Mouse (Mus musculus): ENCODE results near the gene Zfp212. TPM values are rescaled to one million over a fixed set of nuclear protein-coding genes. Genes with fewer than 3 reads are reported as not detected.
"Not testable (repeated sequence)": the region's sequence is repeated elsewhere in the genome, so short reads cannot be mapped to it uniquely, and the experiment has no call there.

The Zfp212 gene
- polyA plus RNA-seq, 1 experiment from 2014 or later = 16.2 TPM

- no peaks in the 10 kb centered on the region for H3K27me3 ChIP-seq (ENCODE audit: insufficient read depth, low read length)
- H3K9me3 ChIP-seq (ENCODE audit: low read depth, low read length) = no peaks in the 10 kb centered on the region
- no peak for DNase-seq
- H3K9ac ChIP-seq = no peak overlapping the region
- WGBS = 78% methylated on average over 6 of the region's 6 CpGs
- no peaks in the 10 kb centered on the region for H3K4me1 ChIP-seq (ENCODE audit: insufficient read depth)
- no peak for ATAC-seq (ENCODE audit: insufficient read depth)
- TF ChIP-seq CTCF (IDR thresholded peaks at IDR 0.05; ENCODE audit: low read depth) = no peak
- H3K4me3 ChIP-seq (ENCODE audit: low read depth, low read length) = no peak overlapping the region
- H3K4me2 ChIP-seq = no peak overlapping the region
- no peak overlapping the region for H3K27ac ChIP-seq (ENCODE audit: low read depth)
- peaks cover 51% of the 10 kb centered on the region for H3K36me3 ChIP-seq (ENCODE audit: insufficient read depth)
Measured at GRCm38 (mm10) chr6:47960685-47961421, 40.6 kb downstream of the Zfp212 start.

- no peaks in the 10 kb centered on the region for H3K9me3 ChIP-seq (ENCODE audit: low read depth, low read length)
- H3K36me3 ChIP-seq (ENCODE audit: insufficient read depth) = peaks cover 48% of the 10 kb centered on the region
- H3K27ac ChIP-seq (ENCODE audit: low read depth) = no peak overlapping the region
- no peaks in the 10 kb centered on the region for H3K27me3 ChIP-seq (ENCODE audit: insufficient read depth, low read length)
- no peak overlapping the region for H3K9ac ChIP-seq
- H3K4me2 ChIP-seq = no peak overlapping the region
- no peak for DNase-seq
- no peak overlapping the region for H3K4me3 ChIP-seq (ENCODE audit: low read depth, low read length)
- no peak for TF ChIP-seq CTCF (IDR thresholded peaks at IDR 0.05; ENCODE audit: low read depth)
- no peak for ATAC-seq (ENCODE audit: insufficient read depth)
- WGBS = 66% methylated on average over 7 of the region's 7 CpGs
- no peaks in the 10 kb centered on the region for H3K4me1 ChIP-seq (ENCODE audit: insufficient read depth)
Measured at GRCm38 (mm10) chr6:47963051-47963450, 42.8 kb downstream of the Zfp212 start.

GRCm38 (mm10) chr6:47968166-47968565, 47.9 kb downstream of the Zfp212 start:
- not testable (repeated sequence) for H3K27ac ChIP-seq (ENCODE audit: low read depth); H3K9me3 ChIP-seq (ENCODE audit: low read depth, low read length); DNase-seq; H3K9ac ChIP-seq; H3K27me3 ChIP-seq (ENCODE audit: insufficient read depth, low read length); H3K4me3 ChIP-seq (ENCODE audit: low read depth, low read length); H3K4me1 ChIP-seq (ENCODE audit: insufficient read depth); ATAC-seq (ENCODE audit: insufficient read depth); H3K4me2 ChIP-seq
- peaks cover 16% of the 10 kb centered on the region for H3K36me3 ChIP-seq (ENCODE audit: insufficient read depth)
- 89% methylated on average over 1 of the region's 1 CpGs for WGBS

DNA sequence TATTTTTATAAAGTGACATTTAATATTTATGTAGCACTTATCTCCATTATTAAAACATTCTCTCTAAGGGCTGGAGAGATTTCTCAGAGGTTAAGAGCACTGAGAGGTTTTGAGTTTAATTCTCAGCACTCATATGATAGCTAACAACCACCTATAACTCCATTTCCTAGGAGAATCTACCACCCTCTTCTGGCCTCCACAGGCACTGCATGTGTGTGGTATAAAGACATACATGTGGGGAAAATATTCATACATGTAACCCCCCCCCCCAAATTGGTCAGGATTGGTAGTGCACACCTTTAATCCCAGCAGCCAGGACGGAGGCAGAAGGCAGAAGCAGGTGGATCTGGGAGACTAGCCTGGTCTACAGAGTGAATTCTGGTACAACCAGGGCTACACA, 54.3 kb downstream of the Zfp212 start:
- no peak overlapping the region for H3K4me2 ChIP-seq
- ATAC-seq (ENCODE audit: insufficient read depth) (no peak), DNase-seq (peak; percentile 12)
- WGBS = 61% methylated on average over 1 of the region's 1 CpGs
- no peak overlapping the region for H3K9ac ChIP-seq
- H3K27ac ChIP-seq (ENCODE audit: low read depth) = no peak overlapping the region
- H3K9me3 ChIP-seq (ENCODE audit: low read depth, low read length) = no peaks in the 10 kb centered on the region
- TF ChIP-seq CTCF (IDR thresholded peaks at IDR 0.05; ENCODE audit: low read depth) = peak; percentile 26
- H3K4me1 ChIP-seq (ENCODE audit: insufficient read depth) = no peaks in the 10 kb centered on the region
- H3K36me3 ChIP-seq (ENCODE audit: insufficient read depth) = no peaks in the 10 kb centered on the region
- no peaks in the 10 kb centered on the region for H3K27me3 ChIP-seq (ENCODE audit: insufficient read depth, low read length)
- no peak overlapping the region for H3K4me3 ChIP-seq (ENCODE audit: low read depth, low read length)

GRCm38 (mm10) chr6:47978897-47979368, 58.7 kb downstream of the Zfp212 start:
- no peaks in the 10 kb centered on the region for H3K9me3 ChIP-seq (ENCODE audit: low read depth, low read length)
- H3K27me3 ChIP-seq (ENCODE audit: insufficient read depth, low read length) = no peaks in the 10 kb centered on the region
- ATAC-seq (ENCODE audit: insufficient read depth) = peak; percentile 95
- WGBS = 14% methylated on average over 6 of the region's 6 CpGs
- H3K4me2 ChIP-seq = no peak overlapping the region
- TF ChIP-seq CTCF (IDR thresholded peaks at IDR 0.05; ENCODE audit: low read depth) = peak; percentile 69
- no peak overlapping the region for H3K9ac ChIP-seq
- H3K36me3 ChIP-seq (ENCODE audit: insufficient read depth) = no peaks in the 10 kb centered on the region
- H3K4me1 ChIP-seq (ENCODE audit: insufficient read depth) = no peaks in the 10 kb centered on the region
- no peak overlapping the region for H3K4me3 ChIP-seq (ENCODE audit: low read depth, low read length)
- no peak overlapping the region for H3K27ac ChIP-seq (ENCODE audit: low read depth)
- peak; percentile 84 for DNase-seq

Other genes with a start within 250 kb of the Zfp212 start
- 372 and 376 TPM in 2 replicates for gene Pdia4, start 107.0 kb upstream of the Zfp212 start, polyA plus RNA-seq (2014; fragmentation: Nextera tagmentation; extraction: Ambion mirVana)
- gene Zfp786, start 89.6 kb upstream of the Zfp212 start, polyA plus RNA-seq (2014; fragmentation: Nextera tagmentation; extraction: Ambion mirVana) = 4.3 and 5.4 TPM in 2 replicates
- gene Zfp398, start 84.8 kb upstream of the Zfp212 start, polyA plus RNA-seq (2014; fragmentation: Nextera tagmentation; extraction: Ambion mirVana) = 8.8 and 10.6 TPM in 2 replicates
- gene Zfp282, start 43.3 kb upstream of the Zfp212 start, polyA plus RNA-seq (2014; fragmentation: Nextera tagmentation; extraction: Ambion mirVana) = 15.6 and 17.4 TPM in 2 replicates
- gene Zfp956, start 32.9 kb downstream of the Zfp212 start, polyA plus RNA-seq (2014; fragmentation: Nextera tagmentation; extraction: Ambion mirVana) = 8.4 and 8.6 TPM in 2 replicates
- gene Zfp777, start 128.4 kb downstream of the Zfp212 start, polyA plus RNA-seq (2014; fragmentation: Nextera tagmentation; extraction: Ambion mirVana) = 8.6 and 8.7 TPM in 2 replicates
- gene Zfp746, start 166.1 kb downstream of the Zfp212 start, polyA plus RNA-seq (2014; fragmentation: Nextera tagmentation; extraction: Ambion mirVana) = 27.3 and 30.1 TPM in 2 replicates

Measured in lung, embryonic 14.5 days (tissue).